Mouse (Mus musculus) forebrain, embryonic 11.5 days (tissue): Measurements from ENCODE around the gene Sirt2. TPM values are rescaled to one million over a fixed set of nuclear protein-coding genes. Genes with fewer than 3 reads are reported as not detected.

Experiments
- ATAC-seq: fragments of 200-750 bp; cut with Nextera tagmentation; replicated peaks from 2 replicates; pipeline ENCODE4 v1.8.0; 2017; ENCODE audit warnings: moderate TSS enrichment; ENCODE audit not compliant: low FRiP score
- DNase-seq: peaks from one replicate; pipeline ENCODE4 v3.0.0-alpha.2; 2017; ENCODE audit warnings: low spot score
- H3K27ac ChIP-seq: fragments of 300-500 bp; sonication (generic); 2 replicates; pipeline ENCODE4 v1.5.1; 2014; ENCODE audit warnings: low read depth, low read length
- H3K27me3 ChIP-seq: fragments of 300-500 bp; sonication (generic); 2 replicates; pipeline ENCODE4 v1.6.1; 2014; ENCODE audit warnings: mild to moderate bottlenecking, low read length, mixed read lengths; ENCODE audit not compliant: control insufficient read depth, insufficient read depth
- H3K36me3 ChIP-seq: fragments of 300-500 bp; sonication (generic); 2 replicates; pipeline ENCODE4 v1.6.1; 2014; ENCODE audit warnings: mild to moderate bottlenecking, low read length, moderate library complexity, mixed read lengths; ENCODE audit not compliant: control insufficient read depth, insufficient read depth
- H3K4me1 ChIP-seq: fragments of 300-500 bp; sonication (generic); replicated peaks from 2 replicates; pipeline ENCODE4 v1.6.1; 2014; ENCODE audit warnings: low read length, mixed read lengths; ENCODE audit not compliant: control insufficient read depth, insufficient read depth
- H3K4me2 ChIP-seq: fragments of 300-500 bp; sonication (generic); 2 replicates; pipeline ENCODE4 v1.6.1; 2014; ENCODE audit warnings: low read depth, mild to moderate bottlenecking, low read length, moderate library complexity, mixed read lengths; ENCODE audit not compliant: severe bottlenecking
- H3K4me3 ChIP-seq: fragments of 300-500 bp; sonication (generic); 2 replicates; pipeline ENCODE4 v1.5.1; 2014; ENCODE audit warnings: low read depth, low read length
- H3K9ac ChIP-seq: fragments of 300-500 bp; sonication (generic); 2 replicates; pipeline ENCODE4 v1.6.1; 2014; ENCODE audit warnings: low read length
- H3K9me3 ChIP-seq: fragments of 300-500 bp; sonication (generic); 2 replicates; pipeline ENCODE4 v1.6.1; 2016; ENCODE audit warnings: low read length, mixed read lengths; ENCODE audit not compliant: control insufficient read depth
- WGBS: fragments of 180-500 bp; shearing (Covaris S2); extraction: QIAGEN DNeasy Blood & Tissue Kit; methylation state at CpG from one replicate; pipeline ENCODE4 v1.1.7; 2014; 5-methylcytosine and 5-hydroxymethylcytosine counted together
- polyA plus RNA-seq: library from polyadenylated mRNA; unstranded; fragments of >200 nt; fragmentation: Nextera tagmentation; extraction: Ambion mirVana; gene quantifications from 2 replicates; pipeline ENCODE4 v1.2.1, GENCODE M21; 2014

Gene Sirt2
- polyA plus RNA-seq, 1 experiment from 2014 or later = 63.5 TPM

DNA sequence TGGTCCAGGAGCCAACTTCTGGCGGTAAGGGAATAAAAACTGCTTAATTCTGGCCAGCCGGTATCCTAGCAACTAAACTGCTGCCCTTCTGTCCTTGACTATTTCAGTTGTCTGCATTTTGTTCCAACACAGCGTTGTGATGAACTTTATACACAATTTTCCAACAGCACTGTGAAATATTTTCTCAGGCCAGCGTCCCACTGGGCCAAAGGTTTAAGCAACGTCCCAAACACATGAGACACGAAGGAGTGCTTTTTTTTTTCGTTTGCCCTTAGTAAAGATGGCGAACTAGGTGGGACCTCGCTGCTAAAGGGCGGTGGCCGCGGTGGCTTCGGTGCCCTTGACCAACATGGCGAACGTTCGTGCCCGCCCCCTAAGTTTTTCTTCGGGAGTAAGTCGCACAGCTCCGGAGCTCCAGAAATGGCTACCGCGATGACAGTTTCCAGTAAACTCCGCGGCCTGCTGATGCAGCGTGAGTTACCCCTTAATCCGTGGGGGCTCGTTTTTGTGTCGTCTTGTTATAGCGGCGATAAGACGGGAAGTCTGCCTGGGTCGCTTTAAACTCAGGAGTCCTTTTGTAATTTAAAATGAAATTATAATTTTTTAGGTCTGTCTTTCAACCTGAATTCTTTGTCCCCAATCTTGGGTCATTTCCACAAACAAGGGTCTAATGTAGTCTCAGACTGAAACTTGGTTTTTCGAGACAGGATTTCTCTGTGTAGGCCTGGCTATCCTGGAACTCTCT is 58.6 kb downstream of the Sirt2 start, which contains the start of gene Ech1:
TSS of gene Ech1 (plus strand) at position 277 of the 745 bp plus-strand sequence.
- DNase-seq (peak; percentile 93), ATAC-seq (peak; percentile 82)
- H3K9ac ChIP-seq = peak within 1 kb of the TSS; percentile 73
- H3K9me3 ChIP-seq = no peaks in the 10 kb centered on the region
- peaks cover 20% of the 10 kb centered on the region for H3K36me3 ChIP-seq
- WGBS = 3% methylated on average over 33 of the region's 33 CpGs
- peaks cover 7% of the 10 kb centered on the region; the same call in 1 of the 2 replicates for H3K4me1 ChIP-seq
- no peaks in the 10 kb centered on the region for H3K27me3 ChIP-seq
- peak within 1 kb of the TSS; percentile 38 for H3K4me3 ChIP-seq
- peak within 1 kb of the TSS; percentile 77 for H3K27ac ChIP-seq
- peak within 1 kb of the TSS; percentile 64 for H3K4me2 ChIP-seq

DNA sequence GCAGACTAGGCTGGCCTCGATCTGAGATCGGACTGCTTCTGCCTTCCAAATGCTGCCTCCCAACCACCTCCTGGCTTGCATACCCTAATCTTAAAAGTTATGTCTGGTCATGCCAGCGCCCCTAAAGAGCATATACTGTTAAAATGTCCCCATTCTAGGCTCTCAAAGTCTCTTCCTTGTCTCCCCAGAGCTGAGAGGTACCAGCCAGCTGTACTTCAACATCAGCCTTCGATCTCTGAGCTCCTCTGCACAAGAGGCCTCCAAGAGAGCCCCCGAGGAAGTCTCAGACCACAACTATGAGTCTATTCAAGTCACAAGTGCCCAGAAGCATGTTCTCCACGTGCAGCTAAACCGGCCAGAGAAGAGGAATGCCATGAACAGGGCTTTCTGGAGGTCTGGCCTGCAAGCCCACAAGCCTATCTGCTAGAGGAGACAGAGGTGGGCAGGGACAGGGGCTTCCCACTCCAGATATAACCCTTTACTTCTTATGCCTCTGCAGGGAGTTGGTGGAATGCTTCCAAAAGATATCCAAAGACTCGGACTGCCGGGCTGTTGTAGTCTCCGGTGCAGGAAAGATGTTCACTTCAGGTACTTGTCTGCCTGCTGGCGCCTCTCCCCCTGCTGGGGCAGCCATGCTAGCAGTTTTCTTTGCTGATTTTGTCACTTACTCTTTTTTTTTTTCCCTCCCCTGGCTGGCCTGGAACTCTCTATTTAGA is 59.3 kb downstream of the Sirt2 start:
- Histone ChIP-seq H3K9ac (peak overlapping the region; percentile 73), H3K27me3 (no peaks in the 10 kb centered on the region), H3K4me3 (peak overlapping the region; percentile 38), H3K27ac (peak overlapping the region; percentile 77; the same call in 1 of the 2 replicates), H3K4me2 (peak overlapping the region; percentile 64), H3K9me3 (no peaks in the 10 kb centered on the region), H3K4me1 (peaks cover 7% of the 10 kb centered on the region; the same call in 1 of the 2 replicates), H3K36me3 (peaks cover 13% of the 10 kb centered on the region)
- 69% methylated on average over 11 of the region's 11 CpGs for WGBS
- DNase-seq (no peak), ATAC-seq (no peak)

DNA sequence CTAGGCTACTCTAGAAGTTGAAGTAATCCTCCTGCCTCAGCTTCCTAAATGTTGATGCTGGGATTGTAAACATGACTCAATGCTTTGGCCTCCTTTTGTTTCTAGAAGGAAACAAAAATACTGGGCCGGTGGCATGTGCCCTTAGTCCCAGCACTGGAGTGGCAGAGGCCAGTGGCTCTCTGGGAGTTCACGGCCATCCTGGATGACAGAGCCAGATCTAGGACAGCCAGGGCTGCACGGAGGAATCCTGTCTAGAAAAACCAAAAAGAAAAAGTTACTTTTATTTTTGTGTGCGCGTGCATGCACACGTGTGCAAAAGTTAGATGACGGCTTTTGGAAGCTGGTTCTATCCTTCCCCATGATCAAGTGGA is 59.9 kb downstream of the Sirt2 start:
- Histone ChIP-seq H3K4me3 (no peak overlapping the region), H3K9ac (no peak overlapping the region), H3K4me2 (no peak overlapping the region), H3K4me1 (peaks cover 5% of the 10 kb centered on the region; the same call in 1 of the 2 replicates), H3K27ac (no peak overlapping the region), H3K9me3 (no peaks in the 10 kb centered on the region), H3K27me3 (no peaks in the 10 kb centered on the region), H3K36me3 (peaks cover 8% of the 10 kb centered on the region)
- ATAC-seq = no peak
- WGBS = 97% methylated on average over 7 of the region's 7 CpGs
- no peak for DNase-seq

DNA sequence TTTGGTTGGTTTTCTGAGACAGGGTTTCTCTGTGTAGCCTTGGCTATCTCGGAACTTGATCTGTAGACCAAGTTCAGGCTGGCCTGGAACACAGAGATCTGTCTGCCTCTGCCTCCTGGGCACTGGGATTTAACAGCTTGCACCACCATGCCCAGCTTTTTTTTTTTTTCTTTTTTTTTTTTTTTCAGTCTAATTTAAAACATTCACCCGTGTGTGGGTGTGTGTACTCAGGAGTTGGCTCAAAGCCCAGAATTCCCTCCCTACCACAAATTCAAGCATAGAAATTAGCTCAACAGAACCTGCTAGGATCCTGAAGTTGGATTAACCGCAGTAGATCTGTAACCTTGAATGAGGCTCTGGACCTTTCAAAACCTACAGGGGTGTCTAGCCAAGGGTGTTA is 60.8 kb downstream of the Sirt2 start:
- Histone ChIP-seq H3K27ac (no peak overlapping the region), H3K36me3 (peaks cover 2% of the 10 kb centered on the region; the same call in 1 of the 2 replicates), H3K27me3 (no peaks in the 10 kb centered on the region), H3K9me3 (no peaks in the 10 kb centered on the region), H3K9ac (no peak overlapping the region), H3K4me3 (no peak overlapping the region), H3K4me2 (no peak overlapping the region), H3K4me1 (peaks cover 5% of the 10 kb centered on the region; the same call in 1 of the 2 replicates)
- ATAC-seq (no peak), DNase-seq (no peak)
- 73% methylated on average over 3 of the region's 3 CpGs for WGBS

DNA sequence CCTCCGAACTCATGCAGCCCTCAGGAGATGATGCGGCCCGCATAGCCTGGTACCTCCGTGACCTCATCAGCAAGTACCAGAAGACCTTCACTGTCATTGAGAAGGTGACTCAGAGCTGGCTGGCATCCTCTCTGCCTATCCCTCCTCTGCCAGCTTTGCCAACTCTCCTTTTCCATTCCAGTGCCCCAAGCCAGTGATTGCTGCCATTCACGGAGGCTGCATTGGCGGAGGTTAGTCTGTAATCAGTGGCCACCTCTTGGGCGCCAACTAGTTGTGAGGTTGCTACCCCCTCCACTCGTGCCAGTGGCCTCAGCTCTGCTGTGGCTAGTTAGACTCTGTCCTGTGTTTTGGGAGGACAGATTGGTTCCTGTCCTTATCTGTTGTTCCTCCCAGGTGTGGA is 63.3 kb downstream of the Sirt2 start:
- H3K4me2 ChIP-seq = no peak overlapping the region
- ATAC-seq = no peak
- H3K27me3 ChIP-seq = no peaks in the 10 kb centered on the region
- no peak overlapping the region for H3K27ac ChIP-seq
- H3K9ac ChIP-seq = no peak overlapping the region
- 99% methylated on average over 8 of the region's 8 CpGs for WGBS
- H3K36me3 ChIP-seq = no peaks in the 10 kb centered on the region
- peaks cover 2% of the 10 kb centered on the region; the same call in 1 of the 2 replicates for H3K4me1 ChIP-seq
- no peak for DNase-seq
- no peak overlapping the region for H3K4me3 ChIP-seq
- no peaks in the 10 kb centered on the region for H3K9me3 ChIP-seq

DNA sequence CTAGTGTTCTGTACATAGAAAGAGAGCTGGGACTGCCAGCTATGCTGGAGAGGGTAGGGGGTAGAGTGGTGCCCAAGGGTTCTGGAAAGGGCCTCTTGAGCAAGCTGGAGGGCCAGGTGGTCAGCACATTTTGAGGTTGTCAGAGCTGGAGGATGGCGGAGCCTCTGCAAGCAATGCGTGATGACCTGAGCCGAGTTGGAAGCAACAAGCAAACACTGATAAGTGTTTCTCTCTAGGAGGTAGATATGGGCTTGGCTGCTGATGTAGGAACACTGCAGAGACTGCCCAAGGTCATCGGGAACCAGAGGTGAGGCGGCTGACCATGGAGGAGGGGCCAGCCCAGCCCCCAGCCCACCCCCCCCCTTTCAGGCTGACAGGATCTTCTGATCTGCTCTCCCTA is 64.4 kb downstream of the Sirt2 start:
- Histone ChIP-seq H3K4me2 (no peak overlapping the region), H3K9me3 (no peaks in the 10 kb centered on the region), H3K36me3 (no peaks in the 10 kb centered on the region), H3K9ac (no peak overlapping the region), H3K27me3 (no peaks in the 10 kb centered on the region), H3K4me1 (no peaks in the 10 kb centered on the region), H3K27ac (no peak overlapping the region), H3K4me3 (no peak overlapping the region)
- ATAC-seq (no peak), DNase-seq (no peak)
- WGBS = 94% methylated on average over 5 of the region's 5 CpGs

DNA sequence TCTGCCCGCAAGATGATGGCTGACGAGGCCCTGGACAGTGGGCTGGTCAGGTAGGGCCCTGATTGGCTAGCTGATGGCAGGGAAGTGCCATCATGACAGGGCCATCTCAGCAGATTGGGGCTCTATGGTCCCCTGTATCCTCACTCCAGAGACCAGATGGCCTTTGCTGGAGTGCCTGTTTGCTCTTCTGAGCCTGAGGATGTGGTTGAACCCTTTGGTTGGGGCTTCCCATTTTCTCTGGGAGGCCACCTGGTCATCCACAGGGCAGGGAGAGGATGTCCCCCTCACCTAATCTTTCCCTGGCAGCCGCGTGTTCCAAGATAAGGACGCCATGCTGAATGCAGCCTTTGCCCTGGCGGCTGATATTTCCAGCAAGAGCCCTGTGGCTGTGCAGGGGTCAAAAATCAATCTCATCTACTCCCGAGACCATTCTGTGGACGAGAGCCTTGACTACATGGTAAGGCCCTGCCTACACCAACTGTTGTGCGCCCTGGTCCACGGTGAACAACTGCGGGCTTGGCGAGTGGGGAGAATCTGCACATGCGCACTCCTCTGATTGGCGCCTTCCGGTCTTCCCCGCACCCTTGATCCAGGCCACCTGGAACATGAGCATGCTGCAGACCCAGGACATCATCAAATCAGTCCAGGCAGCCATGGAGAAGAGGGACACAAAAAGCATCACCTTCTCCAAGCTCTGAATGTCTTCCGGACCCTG is 65.0 kb downstream of the Sirt2 start:
- Histone ChIP-seq H3K4me2 (no peak overlapping the region), H3K27ac (no peak overlapping the region), H3K4me3 (no peak overlapping the region), H3K9me3 (no peaks in the 10 kb centered on the region), H3K4me1 (no peaks in the 10 kb centered on the region), H3K27me3 (no peaks in the 10 kb centered on the region), H3K36me3 (no peaks in the 10 kb centered on the region), H3K9ac (no peak overlapping the region)
- ATAC-seq = no peak
- no peak for DNase-seq
- WGBS = 92% methylated on average over 17 of the region's 17 CpGs

DNA sequence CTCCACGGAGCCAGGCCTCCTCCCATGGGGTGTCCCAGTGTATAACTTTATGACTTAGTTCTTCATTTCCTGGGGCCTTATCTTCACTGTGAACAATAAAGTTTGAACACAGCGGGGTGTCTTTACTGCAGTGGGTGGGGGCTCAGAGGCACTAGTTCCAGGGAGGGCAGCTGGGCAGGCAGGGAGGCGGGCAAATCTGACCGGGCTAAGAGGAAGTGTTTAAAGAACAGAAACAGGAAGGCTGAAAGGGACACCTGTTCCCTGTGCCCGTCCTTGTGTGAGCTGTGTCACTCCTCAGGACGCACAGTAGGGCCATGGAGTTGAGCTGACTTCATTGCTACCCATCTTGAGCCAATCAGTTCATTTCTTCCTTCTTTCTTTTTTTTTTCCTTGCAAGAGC is 65.6 kb downstream of the Sirt2 start:
- Histone ChIP-seq H3K4me3 (no peak overlapping the region), H3K4me2 (no peak overlapping the region), H3K27me3 (no peaks in the 10 kb centered on the region), H3K9me3 (no peaks in the 10 kb centered on the region), H3K27ac (no peak overlapping the region), H3K36me3 (no peaks in the 10 kb centered on the region), H3K9ac (no peak overlapping the region), H3K4me1 (no peaks in the 10 kb centered on the region)
- 82% methylated on average over 6 of the region's 6 CpGs for WGBS
- DNase-seq = no peak
- ATAC-seq = no peak
